Mouse (Mus musculus) brain, embryonic 14.5 days (tissue): ENCODE measurements at regions not wholly inside any gene's neighbourhood (a gene's known extent, or its start where the extent isn't known, plus 50 kb on each side); places are given as distances from the start of the nearest gene placed in this dataset.

Experiments used
- CTCF ChIP-seq: fragments of 200-500 bp; IDR thresholded peaks from 2 replicates; pipeline ENCODE4 v1.5.1; 2012; ENCODE audit warnings: inconsistent platforms, mild to moderate bottlenecking, moderate library complexity, borderline replicate concordance; ENCODE audit not compliant: insufficient read depth, insufficient read length; ENCODE audit errors: extremely low read depth
- POLR2A ChIP-seq: fragments of 200-500 bp; IDR thresholded peaks from 2 replicates; pipeline ENCODE4 v1.6.1; 2012; ENCODE audit warnings: mild to moderate bottlenecking, inconsistent platforms, borderline replicate concordance; ENCODE audit not compliant: poor library complexity, insufficient read depth, insufficient read length, severe bottlenecking; ENCODE audit errors: extremely low read depth

DNA sequence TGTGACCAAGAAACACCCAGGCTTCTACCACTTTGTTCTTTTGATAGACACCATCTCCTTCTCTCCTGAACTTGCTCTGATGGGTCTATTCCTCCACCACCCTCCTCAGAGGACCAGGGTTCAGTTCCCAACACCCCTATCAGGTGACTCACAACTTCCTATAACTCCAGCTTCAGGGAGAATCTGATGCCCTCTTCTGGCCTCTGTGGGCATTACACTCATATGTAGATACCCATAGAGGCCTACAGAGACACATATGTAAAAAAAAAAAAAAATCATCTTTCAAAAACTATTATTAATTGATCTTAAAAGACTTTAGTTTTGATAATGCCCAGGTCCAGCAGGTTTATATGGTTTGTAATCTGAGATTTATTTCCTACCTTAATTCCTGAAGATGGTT is 505.9 kb upstream of the Tmem132c start:
- TF ChIP-seq CTCF (peak; percentile 26; the same call in 1 of the 2 replicates), POLR2A (no peak)
